Mouse (Mus musculus): Measurements from ENCODE around the gene Ubald1. TPM values are rescaled to one million over a fixed set of nuclear protein-coding genes. Genes with fewer than 3 reads are reported as not detected.

Ubald1 gene
- polyA plus RNA-seq (2012; rRNA removed) = 65.2 and 75.6 TPM in 2 replicates

- TF ChIP-seq CTCF (IDR thresholded peaks at IDR 0.05; ENCODE audit: control insufficient read depth, insufficient read depth, insufficient replicate concordance, low read depth, low read length) = no peak
- TF ChIP-seq POLR2A (IDR thresholded peaks at IDR 0.05; ENCODE audit: control insufficient read depth, low read depth, low read length) = peak; percentile 98
- Histone ChIP-seq H3K36me3 (ENCODE audit: control insufficient read depth, insufficient read depth, low read length) (no peaks in the 10 kb centered on the region), H3K4me1 (ENCODE audit: control insufficient read depth, insufficient read depth, low read length) (peaks cover 10% of the 10 kb centered on the region), H3K27ac (ENCODE audit: control insufficient read depth, insufficient read depth, low read depth, low read length) (peak within 1 kb of the TSS; percentile 99), H3K27me3 (ENCODE audit: control insufficient read depth, insufficient read depth, low read length) (no peaks in the 10 kb centered on the region), H3K4me3 (ENCODE audit: control insufficient read depth, low read depth, low read length) (peak within 1 kb of the TSS; percentile 96)
These were observed at the start of gene Ubald1 for GRCm38 (mm10) chr16:4880136-4880825. Gene Ubald1, minus strand, starts transcription at chr16:4880315.

- no peaks in the 10 kb centered on the region for H3K27me3 ChIP-seq (ENCODE audit: control insufficient read depth, insufficient read depth, low read length)
- no peak overlapping the region for H3K4me3 ChIP-seq (ENCODE audit: control insufficient read depth, low read depth, low read length)
- H3K4me1 ChIP-seq (ENCODE audit: control insufficient read depth, insufficient read depth, low read length) = no peaks in the 10 kb centered on the region
- TF ChIP-seq POLR2A (IDR thresholded peaks at IDR 0.05; ENCODE audit: control insufficient read depth, low read depth, low read length) (no peak), CTCF (IDR thresholded peaks at IDR 0.05; ENCODE audit: control insufficient read depth, insufficient read depth, insufficient replicate concordance, low read depth, low read length) (no peak)
- H3K36me3 ChIP-seq (ENCODE audit: control insufficient read depth, insufficient read depth, low read length) = peaks cover 3% of the 10 kb centered on the region
- no peak overlapping the region for H3K27ac ChIP-seq (ENCODE audit: control insufficient read depth, insufficient read depth, low read depth, low read length)
These were observed 48.4 kb upstream of the Ubald1 start for GRCm38 (mm10) chr16:4928474-4928873.

DNA sequence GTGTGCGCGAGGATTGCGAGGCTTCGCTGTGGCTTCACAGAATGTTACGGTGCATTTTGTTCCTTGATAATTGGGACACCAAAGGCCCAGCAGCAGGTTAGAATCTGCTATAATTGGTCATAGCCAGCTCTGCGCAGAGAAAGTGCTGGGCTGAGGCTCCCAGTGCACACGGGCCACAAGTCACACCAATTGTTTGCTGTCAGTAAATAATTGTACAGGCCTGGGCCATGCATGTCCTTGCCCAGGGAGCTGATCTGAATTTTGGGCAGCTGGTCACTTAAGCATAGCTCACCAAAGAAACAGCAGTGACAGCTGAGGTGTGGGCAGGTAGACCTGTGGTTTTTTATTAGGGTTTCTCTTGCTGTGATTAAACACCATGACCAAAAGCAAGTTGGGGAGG lies 47.9 kb upstream of the Ubald1 start:
- H3K36me3 ChIP-seq (ENCODE audit: control insufficient read depth, insufficient read depth, low read length) = peaks cover 3% of the 10 kb centered on the region
- no peak for TF ChIP-seq POLR2A (IDR thresholded peaks at IDR 0.05; ENCODE audit: control insufficient read depth, low read depth, low read length)
- TF ChIP-seq CTCF (IDR thresholded peaks at IDR 0.05; ENCODE audit: control insufficient read depth, insufficient read depth, insufficient replicate concordance, low read depth, low read length) = no peak

DNA sequence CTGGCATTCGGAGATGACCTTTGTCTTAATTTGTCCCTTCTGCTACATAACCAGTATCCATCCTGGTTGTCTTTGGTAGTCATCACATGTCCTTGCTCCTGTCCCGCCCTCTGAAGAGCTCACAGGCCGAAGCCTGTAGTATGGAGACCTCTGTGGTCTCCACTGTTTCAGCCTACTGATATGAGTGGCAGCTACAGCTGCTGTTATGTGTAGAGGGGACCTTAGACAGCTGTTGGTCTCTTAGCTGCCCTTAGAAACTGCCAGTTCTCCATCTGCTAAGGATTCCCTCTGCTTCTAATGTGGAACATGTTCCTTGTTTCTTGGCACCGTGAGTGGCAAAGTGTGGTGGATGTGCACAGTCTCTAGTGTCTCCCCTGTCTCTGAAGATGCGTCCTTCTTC lies 43.9 kb upstream of the Ubald1 start:
- no peak overlapping the region for H3K27ac ChIP-seq (ENCODE audit: control insufficient read depth, insufficient read depth, low read depth, low read length)
- TF ChIP-seq CTCF (IDR thresholded peaks at IDR 0.05; ENCODE audit: control insufficient read depth, insufficient read depth, insufficient replicate concordance, low read depth, low read length) (no peak), POLR2A (IDR thresholded peaks at IDR 0.05; ENCODE audit: control insufficient read depth, low read depth, low read length) (no peak)
- H3K36me3 ChIP-seq (ENCODE audit: control insufficient read depth, insufficient read depth, low read length) = no peaks in the 10 kb centered on the region; the same call in none of the 2 replicates
- H3K4me1 ChIP-seq (ENCODE audit: control insufficient read depth, insufficient read depth, low read length) = no peaks in the 10 kb centered on the region
- no peaks in the 10 kb centered on the region for H3K27me3 ChIP-seq (ENCODE audit: control insufficient read depth, insufficient read depth, low read length)
- H3K4me3 ChIP-seq (ENCODE audit: control insufficient read depth, low read depth, low read length) = no peak overlapping the region

More for the DNA sequence above, 47.9 kb upstream of the Ubald1 start:
- no peaks in the 10 kb centered on the region for H3K27me3 ChIP-seq (ENCODE audit: control insufficient read depth, insufficient read depth, low read length)
- no peaks in the 10 kb centered on the region for H3K4me1 ChIP-seq (ENCODE audit: control insufficient read depth, insufficient read depth, low read length)
- no peak overlapping the region for H3K27ac ChIP-seq (ENCODE audit: control insufficient read depth, insufficient read depth, low read depth, low read length)
- no peak overlapping the region for H3K4me3 ChIP-seq (ENCODE audit: control insufficient read depth, low read depth, low read length)

DNA sequence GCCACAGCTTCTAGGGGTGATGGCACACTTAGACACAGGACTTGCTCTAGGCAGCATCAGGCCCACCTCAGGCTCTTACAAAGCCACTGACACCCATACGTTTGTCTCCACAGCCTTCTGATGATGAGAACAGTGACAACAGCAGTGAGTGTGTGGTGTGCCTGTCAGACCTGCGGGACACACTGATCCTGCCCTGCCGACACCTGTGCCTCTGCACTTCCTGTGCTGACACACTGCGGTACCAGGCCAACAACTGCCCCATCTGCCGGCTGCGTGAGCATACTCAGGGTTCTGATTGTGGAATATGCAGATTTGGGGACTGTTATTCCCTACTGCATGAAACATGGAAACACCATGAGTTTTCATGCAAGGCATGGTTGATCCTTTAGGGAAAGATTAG lies 42.4 kb upstream of the Ubald1 start:
- Histone ChIP-seq H3K4me1 (ENCODE audit: control insufficient read depth, insufficient read depth, low read length) (no peaks in the 10 kb centered on the region), H3K4me3 (ENCODE audit: control insufficient read depth, low read depth, low read length) (no peak overlapping the region), H3K36me3 (ENCODE audit: control insufficient read depth, insufficient read depth, low read length) (no peaks in the 10 kb centered on the region; the same call in none of the 2 replicates), H3K27me3 (ENCODE audit: control insufficient read depth, insufficient read depth, low read length) (no peaks in the 10 kb centered on the region), H3K27ac (ENCODE audit: control insufficient read depth, insufficient read depth, low read depth, low read length) (no peak overlapping the region)
- TF ChIP-seq POLR2A (IDR thresholded peaks at IDR 0.05; ENCODE audit: control insufficient read depth, low read depth, low read length) (no peak), CTCF (IDR thresholded peaks at IDR 0.05; ENCODE audit: control insufficient read depth, insufficient read depth, insufficient replicate concordance, low read depth, low read length) (no peak)

DNA sequence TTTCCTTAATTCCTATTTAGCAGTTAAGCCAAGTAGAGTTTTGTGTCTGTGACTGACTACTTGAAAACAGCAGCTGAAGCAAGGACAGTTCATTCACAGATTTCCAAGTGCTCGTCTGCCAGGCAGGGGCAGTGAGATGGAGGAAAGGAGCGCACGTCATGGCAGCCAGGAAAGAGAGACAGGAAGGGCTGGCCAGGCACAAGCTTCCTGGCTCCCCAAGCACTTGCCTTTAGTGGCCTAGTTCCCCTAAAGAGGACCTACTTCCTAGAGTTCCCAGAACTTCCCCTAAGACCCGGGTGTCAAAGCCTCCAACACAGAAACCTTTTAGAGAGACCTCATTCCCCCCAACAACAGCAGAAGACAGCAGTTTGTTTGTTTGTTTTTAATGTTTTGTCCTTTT lies 40.4 kb upstream of the Ubald1 start:
- H3K36me3 ChIP-seq (ENCODE audit: control insufficient read depth, insufficient read depth, low read length) = no peaks in the 10 kb centered on the region; the same call in none of the 2 replicates
- H3K27ac ChIP-seq (ENCODE audit: control insufficient read depth, insufficient read depth, low read depth, low read length) = no peak overlapping the region
- no peak for TF ChIP-seq CTCF (IDR thresholded peaks at IDR 0.05; ENCODE audit: control insufficient read depth, insufficient read depth, insufficient replicate concordance, low read depth, low read length)
- TF ChIP-seq POLR2A (IDR thresholded peaks at IDR 0.05; ENCODE audit: control insufficient read depth, low read depth, low read length) = no peak
- H3K4me3 ChIP-seq (ENCODE audit: control insufficient read depth, low read depth, low read length) = no peak overlapping the region
- no peaks in the 10 kb centered on the region for H3K4me1 ChIP-seq (ENCODE audit: control insufficient read depth, insufficient read depth, low read length)
- H3K27me3 ChIP-seq (ENCODE audit: control insufficient read depth, insufficient read depth, low read length) = no peaks in the 10 kb centered on the region

DNA sequence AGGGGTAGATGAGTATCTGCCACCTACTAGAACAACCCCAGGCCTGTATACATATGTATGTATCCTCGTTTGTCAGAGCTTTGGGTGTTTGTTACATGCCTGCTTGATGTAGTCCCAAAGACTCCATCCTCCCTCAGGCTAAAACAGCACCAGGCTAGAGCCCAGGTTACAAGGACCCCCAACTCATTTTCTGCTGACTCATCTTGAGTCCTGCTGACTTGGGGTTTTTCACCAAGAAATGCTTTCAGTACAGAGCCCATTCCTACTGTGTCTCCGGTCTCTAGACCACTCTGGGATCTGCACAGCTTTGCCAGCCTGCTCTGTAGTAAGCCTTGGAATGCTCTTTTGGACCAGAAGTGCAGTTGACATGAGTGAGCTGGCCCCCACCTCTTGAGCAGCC lies 36.5 kb upstream of the Ubald1 start:
- Histone ChIP-seq H3K4me1 (ENCODE audit: control insufficient read depth, insufficient read depth, low read length) (peaks cover 3% of the 10 kb centered on the region; the same call in 1 of the 2 replicates), H3K27ac (ENCODE audit: control insufficient read depth, insufficient read depth, low read depth, low read length) (no peak overlapping the region), H3K36me3 (ENCODE audit: control insufficient read depth, insufficient read depth, low read length) (peaks cover 2% of the 10 kb centered on the region; the same call in 1 of the 2 replicates), H3K4me3 (ENCODE audit: control insufficient read depth, low read depth, low read length) (no peak overlapping the region), H3K27me3 (ENCODE audit: control insufficient read depth, insufficient read depth, low read length) (no peaks in the 10 kb centered on the region)
- TF ChIP-seq POLR2A (IDR thresholded peaks at IDR 0.05; ENCODE audit: control insufficient read depth, low read depth, low read length) (no peak), CTCF (IDR thresholded peaks at IDR 0.05; ENCODE audit: control insufficient read depth, insufficient read depth, insufficient replicate concordance, low read depth, low read length) (no peak)
